Mouse (Mus musculus): Measurements from ENCODE around the gene Tnrc6b.

Gene Tnrc6b

DNA sequence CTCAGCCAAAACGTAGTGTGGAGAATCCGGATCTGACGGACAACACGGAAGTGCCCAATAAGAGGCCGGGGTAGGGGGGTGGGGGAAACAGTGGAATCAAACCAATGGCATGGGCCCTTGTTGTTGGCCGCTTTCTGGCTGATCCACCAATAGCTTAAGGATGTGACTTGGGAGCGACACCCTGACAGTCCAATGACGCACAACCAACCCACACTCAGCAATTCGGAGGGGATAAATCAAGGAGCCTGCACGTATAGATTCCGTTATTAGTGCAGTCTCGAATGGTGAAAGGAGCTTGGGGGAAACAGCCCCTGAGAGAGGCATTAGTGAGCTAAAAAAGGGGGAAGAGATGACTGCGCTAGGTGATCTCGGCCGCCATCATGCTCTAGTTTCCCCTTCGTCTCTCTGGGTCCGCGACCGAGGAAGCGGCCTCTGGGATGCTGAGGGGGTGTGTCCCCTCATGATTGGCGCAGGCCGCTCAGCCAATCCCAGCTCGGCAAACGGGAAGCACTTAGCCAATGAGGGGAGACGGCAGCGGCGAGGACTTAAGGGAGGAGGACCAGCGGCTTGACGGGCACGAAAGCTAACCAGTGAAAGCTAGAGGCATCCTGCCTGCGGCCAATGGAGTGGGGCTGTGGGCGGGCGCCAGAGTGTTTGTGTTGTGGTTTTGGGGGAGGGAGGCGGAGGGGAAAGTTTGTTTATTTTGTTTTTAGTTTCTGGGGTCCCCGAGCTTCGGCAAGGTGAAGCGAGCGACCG, at the start of gene Tnrc6b:
Gene Tnrc6b (plus strand): TSS at position 706 of the 756 bp plus-strand sequence.
- DNase-seq (ENCODE audit: low spot score): peak; percentile 98

- DNase-seq (ENCODE audit: low spot score): no peak
These were observed 46.7 kb upstream of the Tnrc6b start for GRCm38 (mm10) chr15:80664444-80664843.

DNA sequence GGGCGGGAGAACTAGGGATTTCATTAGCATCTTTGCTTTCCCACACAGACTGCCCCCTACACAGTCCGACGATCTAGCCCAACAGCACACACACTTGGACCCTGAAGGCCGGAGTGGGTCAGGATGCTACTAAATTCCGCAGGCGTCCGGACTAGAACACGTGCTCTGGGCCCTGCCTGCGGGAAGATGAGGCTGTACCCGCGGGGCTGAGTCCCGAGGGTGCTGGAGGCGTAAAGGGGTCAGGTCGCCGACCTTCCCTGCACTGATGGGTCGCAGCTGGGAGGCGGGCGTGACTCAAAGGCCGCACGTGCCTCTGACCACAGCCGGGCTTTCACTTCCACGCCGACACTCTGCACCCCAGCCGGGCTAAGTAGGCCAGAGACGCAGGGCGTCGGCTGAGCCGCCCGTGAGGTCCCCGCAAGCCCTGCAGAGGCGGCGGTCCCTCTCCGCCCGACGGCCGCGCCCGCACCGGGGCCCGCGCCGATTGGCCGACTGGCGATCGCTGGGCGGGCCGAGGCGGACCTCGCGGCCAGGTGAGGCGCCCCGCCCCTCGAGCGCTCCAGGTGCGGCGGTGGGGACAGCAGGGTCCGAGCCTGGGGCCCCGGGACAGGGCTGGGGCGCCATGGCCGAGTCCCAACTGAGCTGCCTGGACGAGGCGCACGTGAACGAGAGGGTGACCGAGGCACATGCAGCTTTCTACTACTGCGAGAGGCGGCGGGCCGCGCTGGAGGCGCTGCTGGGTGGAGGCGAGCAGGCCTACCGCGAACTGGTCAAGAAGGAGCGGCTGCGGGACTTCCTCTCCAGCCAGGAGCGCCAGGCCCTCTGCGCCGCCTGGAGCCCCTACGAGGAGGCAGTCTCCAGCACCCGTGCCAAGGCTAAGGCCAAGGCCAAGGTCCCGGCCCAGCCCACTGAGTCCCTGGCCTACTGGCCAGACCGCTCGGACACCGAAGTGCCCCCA, 39.5 kb upstream of the Tnrc6b start, which contains the start of gene Fam83f:
Gene Fam83f (plus strand): TSS at position 553 of the 958 bp plus-strand sequence.
- peak; percentile 16 for DNase-seq (ENCODE audit: low spot score)

DNA sequence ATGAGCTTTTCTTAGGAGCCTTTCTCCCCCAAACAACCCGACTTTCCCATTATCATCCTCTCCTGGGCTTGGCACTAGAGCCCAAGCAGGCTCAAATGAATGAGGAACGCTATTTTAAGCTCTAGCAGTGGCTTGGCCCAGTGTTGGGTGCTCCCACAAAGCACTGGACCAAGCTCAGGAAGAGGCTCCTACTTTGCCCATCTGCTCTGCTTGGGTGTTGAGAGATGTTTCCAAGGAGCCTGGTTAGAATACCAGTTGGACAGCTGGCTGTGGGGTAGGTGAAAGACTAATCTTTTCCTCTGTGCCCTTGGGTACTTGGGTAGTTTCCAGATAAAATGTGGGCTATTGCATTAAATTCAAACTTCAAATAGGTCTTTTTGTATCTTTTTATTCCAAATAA, 38.3 kb upstream of the Tnrc6b start:
- no peak for DNase-seq (ENCODE audit: low spot score)

DNA sequence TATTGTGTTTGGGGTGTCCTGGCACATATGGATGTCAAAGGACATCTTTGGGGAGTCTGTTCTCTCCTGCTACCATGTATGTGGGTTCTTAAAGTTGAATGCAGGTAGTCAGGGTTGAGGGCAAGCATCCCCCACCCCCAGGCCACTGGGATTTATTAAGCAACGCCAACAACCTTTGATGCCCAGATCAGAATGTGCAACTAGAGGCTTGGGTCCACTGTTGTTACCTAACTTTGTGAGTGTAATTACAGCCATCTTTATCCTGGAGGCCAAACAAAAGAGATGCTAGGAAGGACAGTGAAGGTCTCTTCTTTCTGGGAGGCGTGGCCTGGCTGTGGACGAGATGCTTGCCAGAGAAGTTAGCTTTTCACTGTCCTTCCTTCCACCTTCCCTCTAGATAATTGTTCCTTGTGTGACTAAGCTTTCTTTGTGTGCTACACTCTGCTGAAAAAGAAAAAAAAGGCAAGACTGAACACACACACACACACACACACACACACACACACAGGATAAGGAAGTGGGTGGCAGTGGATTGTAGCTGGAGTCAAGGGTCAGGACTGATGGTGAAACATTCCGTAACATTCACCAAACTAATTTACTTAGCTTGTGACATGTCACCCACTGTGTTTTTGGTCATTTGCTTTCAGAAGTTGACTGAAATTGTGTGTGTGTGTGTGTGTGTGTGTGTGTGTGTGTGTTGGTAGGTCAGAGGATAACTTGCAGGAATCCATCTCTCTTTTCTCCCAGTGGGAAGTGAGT, 37.6 kb upstream of the Tnrc6b start:
- DNase-seq (ENCODE audit: low spot score): no peak

GRCm38 (mm10) chr15:80674700-80675099, 36.4 kb upstream of the Tnrc6b start:
- DNase-seq (ENCODE audit: low spot score): no peak

- no peak for DNase-seq (ENCODE audit: low spot score)
These were observed 31.4 kb upstream of the Tnrc6b start for GRCm38 (mm10) chr15:80679515-80680215.

GRCm38 (mm10) chr15:80680347-80681030, 30.6 kb upstream of the Tnrc6b start:
- no peak for DNase-seq (ENCODE audit: low spot score)

DNA sequence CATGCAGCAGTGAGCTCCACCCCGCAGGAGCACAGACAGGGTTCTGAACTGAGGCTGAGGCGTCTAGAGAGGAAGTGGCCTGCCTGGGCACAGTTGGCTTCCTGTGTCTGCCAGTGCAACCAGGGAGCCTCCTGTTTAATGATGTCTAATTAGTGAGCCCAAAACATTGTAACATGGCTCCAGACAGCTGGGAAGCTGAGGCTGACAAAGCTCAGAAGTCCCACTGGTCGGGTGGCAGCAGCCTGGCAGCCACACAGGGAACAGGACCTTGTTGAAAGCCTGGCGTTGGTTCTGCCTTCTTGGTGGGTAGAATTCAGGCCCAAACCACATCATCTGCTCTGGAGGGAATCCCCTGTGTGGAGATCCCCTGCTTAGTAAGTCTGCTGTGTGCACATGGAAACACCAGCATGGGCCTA, 29.6 kb upstream of the Tnrc6b start:
- no peak for DNase-seq (ENCODE audit: low spot score)

GRCm38 (mm10) chr15:80682343-80682742, 28.8 kb upstream of the Tnrc6b start:
- DNase-seq (ENCODE audit: low spot score): no peak

- DNase-seq (ENCODE audit: low spot score): no peak
These were observed 28.0 kb upstream of the Tnrc6b start for GRCm38 (mm10) chr15:80683151-80683550.

GRCm38 (mm10) chr15:80683990-80684389, 27.1 kb upstream of the Tnrc6b start:
- no peak for DNase-seq (ENCODE audit: low spot score)

GRCm38 (mm10) chr15:80684786-80685602, 26.1 kb upstream of the Tnrc6b start:
- DNase-seq (ENCODE audit: low spot score): no peak

GRCm38 (mm10) chr15:80685603-80685895, 25.6 kb upstream of the Tnrc6b start:
- no peak for DNase-seq (ENCODE audit: low spot score)

- DNase-seq (ENCODE audit: low spot score): no peak
These were observed 22.6 kb upstream of the Tnrc6b start for GRCm38 (mm10) chr15:80688536-80688935.

GRCm38 (mm10) chr15:80693492-80693891, 17.6 kb upstream of the Tnrc6b start:
- DNase-seq (ENCODE audit: low spot score): no peak

DNA sequence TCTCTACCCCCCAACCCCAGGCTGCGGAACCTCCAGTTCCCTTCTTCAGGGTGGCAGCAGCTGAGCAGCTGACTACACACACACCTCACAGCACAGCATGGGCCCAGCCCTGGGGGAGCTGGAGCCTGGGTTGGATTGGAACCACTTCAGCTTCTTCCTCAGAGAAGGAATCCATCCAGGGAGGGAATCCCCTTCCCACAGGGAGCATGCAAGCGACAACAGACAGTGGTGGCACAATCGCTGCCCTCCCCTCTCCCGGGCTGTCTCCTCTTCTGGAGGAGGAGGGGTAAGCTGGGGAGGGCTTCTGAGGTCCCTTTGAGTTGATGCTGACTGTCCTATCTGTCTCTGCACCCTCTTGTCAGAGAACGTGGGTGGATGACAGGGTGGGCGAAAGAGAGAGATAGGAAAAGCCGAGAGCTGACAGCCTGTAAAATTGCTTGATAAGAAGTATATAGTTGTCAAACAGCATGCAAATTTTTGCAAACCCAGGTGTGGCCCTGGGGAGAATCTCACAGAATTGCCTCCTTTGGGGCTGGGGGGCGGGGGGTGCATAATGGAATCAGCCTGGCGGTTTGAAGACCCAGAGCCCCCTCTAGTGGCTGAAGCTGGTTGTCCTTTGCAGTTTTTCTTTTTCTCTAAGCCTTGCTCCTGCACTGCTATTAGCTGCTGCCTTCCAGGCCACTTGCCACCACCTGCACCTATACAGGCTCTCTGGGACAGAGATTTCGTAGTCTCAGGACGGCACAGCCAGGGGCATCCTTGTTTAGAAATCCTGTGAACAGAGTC, 16.8 kb upstream of the Tnrc6b start:
- no peak for DNase-seq (ENCODE audit: low spot score)

- no peak for DNase-seq (ENCODE audit: low spot score)
These were observed 13.5 kb upstream of the Tnrc6b start for GRCm38 (mm10) chr15:80697564-80697963.

DNA sequence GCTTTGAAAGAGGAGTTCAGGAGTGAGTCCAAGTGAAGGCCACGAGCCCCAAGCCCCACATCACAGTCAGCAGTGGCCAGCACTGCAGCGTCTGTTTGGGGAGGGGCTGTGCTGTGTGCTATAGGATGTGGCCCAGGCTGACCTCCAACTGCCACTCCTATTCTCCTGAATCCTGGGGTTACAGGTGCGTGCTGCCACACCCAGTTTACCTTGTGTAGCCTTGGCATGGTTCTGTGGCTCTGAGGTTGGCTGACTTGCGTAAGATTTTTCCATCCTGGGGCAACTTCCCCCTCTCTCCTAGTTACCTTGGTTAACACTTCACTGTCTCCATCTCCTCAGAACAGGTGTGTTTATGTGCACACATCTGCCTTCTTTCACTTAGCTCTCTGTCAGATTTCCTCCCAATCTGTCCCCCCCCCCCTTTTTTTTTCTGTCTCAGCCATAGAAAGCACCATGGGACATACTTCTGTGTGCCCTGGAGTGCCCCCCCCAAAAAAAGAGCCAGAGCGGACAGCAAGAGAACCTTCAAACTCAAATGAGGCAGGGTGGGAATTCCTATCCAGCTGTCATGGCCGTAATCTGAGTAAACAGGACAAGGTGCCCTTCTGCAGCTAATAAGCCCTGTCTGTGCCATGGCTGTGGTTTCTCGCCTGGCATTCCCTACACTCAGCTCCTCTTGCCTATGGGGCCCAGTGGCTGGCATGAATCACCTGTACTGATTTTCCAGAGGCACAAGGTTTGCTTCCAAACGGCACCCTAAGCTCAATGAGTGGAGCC, 9.4 kb upstream of the Tnrc6b start:
- no peak for DNase-seq (ENCODE audit: low spot score)

Measured in ovary, postnatal 10 days (tissue).